In the genomic region with DNA sequence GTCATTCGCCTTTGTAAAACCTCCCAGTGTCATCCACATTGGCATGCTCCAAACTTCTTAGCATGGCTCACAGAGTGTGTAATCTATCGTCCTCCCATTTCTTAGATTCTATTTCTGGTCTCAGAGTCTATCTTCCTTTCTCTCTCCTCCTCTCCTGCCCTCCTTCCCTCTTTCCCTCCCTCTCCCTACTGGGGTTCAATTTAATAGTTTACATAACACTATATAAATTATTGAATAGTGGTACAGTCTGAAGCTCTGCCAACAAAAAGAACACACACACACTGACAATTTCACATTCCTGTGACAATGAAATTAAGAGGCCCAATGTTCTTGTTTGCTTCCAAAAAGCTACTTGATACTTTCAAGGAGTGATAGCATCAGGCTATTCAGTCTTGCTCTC, we compare ENCODE assay signal across 22 mouse cellular contexts.
"Had no signal": no experiment of that assay in that cellular context is flagged by ENCODE, and none has a peak within 500 bp of the region (broad histone marks: within the 10 kb centered on the region; RNA-seq: fewer than 3 reads in every experiment).

No protein-coding gene starts in this region.

- ATAC-seq: intestine, postnatal 0 days; liver, embryonic 12.5 days; midbrain, embryonic 16.5 days had no signal

- H3K4me1 ChIP-seq: limb, embryonic 10.5 days; limb, embryonic 13.5 days; liver, embryonic 12.5 days; liver, embryonic 15.5 days; megakaryocyte, embryonic 14.5 days; neural tube, embryonic 12.5 days; stomach, embryonic 15.5 days had no signal

- H3K4me2 ChIP-seq: limb, embryonic 13.5 days; liver, embryonic 12.5 days; liver, embryonic 15.5 days; midbrain, embryonic 11.5 days; neural tube, embryonic 12.5 days; stomach, embryonic 15.5 days had no signal

- H3K4me3 ChIP-seq: layer of hippocampus, adult 2 months; limb, embryonic 10.5 days; limb, embryonic 13.5 days; liver, embryonic 12.5 days; liver, embryonic 15.5 days; megakaryocyte, embryonic 14.5 days; neural tube, embryonic 12.5 days; stomach, embryonic 15.5 days had no signal

- H3K9ac ChIP-seq: limb, embryonic 13.5 days; liver, embryonic 12.5 days; liver, embryonic 15.5 days; neural tube, embryonic 12.5 days; stomach, embryonic 15.5 days had no signal

- H3K27me3 ChIP-seq: limb, embryonic 13.5 days; liver, embryonic 12.5 days; liver, embryonic 15.5 days; megakaryocyte, embryonic 14.5 days; neural tube, embryonic 12.5 days; stomach, embryonic 15.5 days had no signal

- H3K9me3 ChIP-seq: limb, embryonic 10.5 days; limb, embryonic 13.5 days; liver, embryonic 12.5 days; liver, embryonic 15.5 days; megakaryocyte, embryonic 14.5 days; neural tube, embryonic 12.5 days; stomach, embryonic 15.5 days had no signal

- H3K27ac ChIP-seq: kidney, postnatal 0 days; layer of hippocampus, adult 2 months; limb, embryonic 10.5 days; limb, embryonic 13.5 days; liver, embryonic 12.5 days; liver, embryonic 15.5 days; neural tube, embryonic 12.5 days; stomach, embryonic 15.5 days had no signal

- H3K36me3 ChIP-seq: limb, embryonic 10.5 days; limb, embryonic 13.5 days; liver, embryonic 12.5 days; liver, embryonic 15.5 days; neural tube, embryonic 12.5 days; stomach, embryonic 15.5 days had no signal

- DNase-seq: kidney, adult 2 months; kidney, postnatal 25 days; layer of hippocampus, adult 9-11 months; liver; lung, adult 18-20 months; lung, postnatal 36 days; retina, postnatal 1 day; right cerebral cortex, postnatal 25 days; spleen, adult 18-20 months; thymus, postnatal 25 days had no signal
